Mouse (Mus musculus) cerebellum, postnatal 4 days (tissue): ENCODE measurements at regions not wholly inside any gene's neighbourhood (a gene's known extent, or its start where the extent isn't known, plus 50 kb on each side); places are given as distances from the start of the nearest gene placed in this dataset.
"Not testable (repeated sequence)": the region's sequence is repeated elsewhere in the genome, so short reads cannot be mapped to it uniquely, and the experiment has no call there.

ENCODE experiments used
- DNase-seq, 2 experiments: peaks; one replicate each; pipeline ENCODE4 v3.0.0; 2022; ENCODE audit warnings: low spot score in 2 of 2, mixed read lengths in 1 of 2

GRCm38 (mm10) chr13:61805300-61805699 is 235.4 kb upstream of the Cts3 start:
- DNase-seq: not testable (repeated sequence)

DNA sequence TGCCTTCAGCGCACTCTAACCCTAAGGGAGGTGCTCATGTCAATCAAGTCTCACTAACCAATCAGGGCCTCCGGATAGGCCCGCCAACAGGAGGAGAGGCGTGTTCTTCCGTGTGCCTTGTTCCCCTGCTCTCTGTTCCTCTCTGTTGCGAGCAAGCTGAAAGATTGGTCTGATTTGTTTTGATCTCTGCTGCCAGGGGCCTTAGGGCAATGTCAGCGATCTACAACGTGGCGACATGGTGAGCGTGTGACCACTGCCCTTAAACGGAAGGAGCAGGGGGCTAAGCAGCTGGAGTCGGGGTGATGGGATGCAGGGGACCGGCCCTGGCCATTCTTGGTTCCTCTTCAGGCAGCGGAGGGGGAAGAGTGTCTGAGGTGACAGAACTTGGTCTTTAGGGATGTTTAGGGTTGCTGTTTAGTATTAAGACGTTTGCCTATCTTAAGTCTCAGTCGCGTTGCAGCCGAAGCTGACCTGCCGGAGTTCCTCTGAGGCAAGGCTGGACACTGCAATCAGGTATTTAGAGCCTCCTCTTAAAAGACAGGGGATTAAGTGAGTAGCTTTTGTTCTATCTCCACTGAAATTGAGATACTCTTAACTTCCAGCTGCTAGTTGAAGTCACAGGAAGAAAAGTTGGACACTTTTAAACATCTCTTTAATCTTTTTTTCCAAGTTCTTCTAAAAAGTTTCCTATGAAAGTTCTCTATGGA is 234.4 kb upstream of the Cts3 start:
- DNase-seq: peak in 1 of 2 experiments; percentile 0

DNA sequence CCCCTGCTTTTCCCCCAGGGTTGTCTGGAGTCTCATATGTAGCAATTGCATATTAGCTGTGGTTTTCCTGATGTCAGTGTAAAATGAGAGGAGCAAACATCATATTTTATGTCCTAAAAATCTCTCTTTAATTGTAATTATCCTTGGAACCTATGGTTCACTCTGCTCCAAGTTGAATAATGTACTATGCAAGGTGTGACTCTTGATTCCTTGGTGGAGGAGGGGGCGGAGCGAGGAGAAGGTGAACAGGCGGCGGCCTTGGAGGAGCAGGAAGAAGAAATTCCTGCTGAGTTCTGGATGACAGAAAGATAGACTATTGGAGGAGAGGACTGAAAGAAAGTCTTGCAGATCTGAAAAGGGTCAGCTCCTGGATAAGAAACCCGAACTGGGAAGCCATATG is 233.8 kb upstream of the Cts3 start:
- DNase-seq: not testable (repeated sequence)

- not testable (repeated sequence) for DNase-seq
Measured at GRCm38 (mm10) chr13:61763457-61763856, 193.5 kb upstream of the Cts3 start.
